Mouse (Mus musculus) embryo, embryonic 10 days (tissue): Measurements from ENCODE around the gene Mfge8.

Source experiments
- DNase-seq: peaks from one replicate; pipeline ENCODE4 v3.0.0-alpha.2; 2015; ENCODE audit warnings: low spot score

The Mfge8 gene

GRCm38 (mm10) chr7:79130385-79130784, 18.5 kb downstream of the Mfge8 start:
- DNase-seq, result no peak

- DNase-seq, result peak; percentile 53
Observed at GRCm38 (mm10) chr7:79129883-79130282, 19.0 kb downstream of the Mfge8 start.

- no peak for DNase-seq
Observed at GRCm38 (mm10) chr7:79123465-79123864, 25.4 kb downstream of the Mfge8 start.

GRCm38 (mm10) chr7:79113848-79114247, 35.0 kb downstream of the Mfge8 start:
- DNase-seq, result no peak

- no peak for DNase-seq
Observed at GRCm38 (mm10) chr7:79096492-79096891, 52.4 kb downstream of the Mfge8 start.

GRCm38 (mm10) chr7:79089111-79089510, 59.7 kb downstream of the Mfge8 start:
- no peak for DNase-seq
